Mouse (Mus musculus) lung, postnatal 0 days (tissue): ENCODE measurements at regions not wholly inside any gene's neighbourhood (a gene's known extent, or its start where the extent isn't known, plus 50 kb on each side); places are given as distances from the start of the nearest gene placed in this dataset.

ENCODE experiments used
- CTCF ChIP-seq: IDR thresholded peaks from 2 replicates; pipeline ENCODE4 v1.5.1; 2016; ENCODE audit warnings: antibody characterized with exemption, mild to moderate bottlenecking
- EP300 ChIP-seq: IDR thresholded peaks from 2 replicates; pipeline ENCODE4 v1.6.1; 2016; ENCODE audit warnings: antibody characterized with exemption, mild to moderate bottlenecking, control low read depth

- no peak for TF ChIP-seq CTCF
- TF ChIP-seq EP300, result no peak
Observed at GRCm38 (mm10) chr3:52446500-52446899, 178.4 kb downstream of the Foxo1 start.
